Mouse (Mus musculus): ENCODE measurements at regions not wholly inside any gene's neighbourhood (a gene's known extent, or its start where the extent isn't known, plus 50 kb on each side); places are given as distances from the start of the nearest gene placed in this dataset.

GRCm38 (mm10) chr13:34395010-34395409 is 50.0 kb upstream of the Slc22a23 start:
- no peak for DNase-seq (ENCODE audit: low read depth, low spot score)
